Mouse (Mus musculus): ENCODE data around the gene Slc5a11. TPM values are rescaled to one million over a fixed set of nuclear protein-coding genes. Genes with fewer than 3 reads are reported as not detected.

The Slc5a11 gene
- polyA plus RNA-seq (2012; ENCODE audit: low replicate concordance), result 0.20 TPM in 1 of 2 replicates, not detected in the other

GRCm38 (mm10) chr7:123214365-123215075, at the start of gene Slc5a11:
Gene Slc5a11 (plus strand): TSS chr7:123214780.

Other genes with a start within 250 kb of the Slc5a11 start
- gene Rbbp6, start 249.1 kb upstream of the Slc5a11 start, polyA plus RNA-seq (2012; ENCODE audit: low replicate concordance), result 49.4 and 59.1 TPM in 2 replicates
- gene Tnrc6a, start 90.9 kb upstream of the Slc5a11 start, polyA plus RNA-seq (2012; ENCODE audit: low replicate concordance), result 57.3 and 118 TPM in 2 replicates
- 1.2 and 3.2 TPM in 2 replicates for gene Lcmt1, start 155.0 kb downstream of the Slc5a11 start, polyA plus RNA-seq (2012; ENCODE audit: low replicate concordance)
- 263 and 426 TPM in 2 replicates for gene Arhgap17, start 155.1 kb downstream of the Slc5a11 start, polyA plus RNA-seq (2012; ENCODE audit: low replicate concordance)
- not detected in 2 replicates for gene Aqp8, start 247.5 kb downstream of the Slc5a11 start, polyA plus RNA-seq (2012; ENCODE audit: low replicate concordance)